Mouse (Mus musculus) megakaryocyte, embryonic 14.5 days (primary cell): ENCODE data around the gene Atp2c1.

Experiments
- FLI1 ChIP-seq: IDR thresholded peaks from 2 replicates; pipeline ENCODE4 v1.6.1; 2012; ENCODE audit warnings: low read length, inconsistent platforms, mixed read lengths
- GATA1 ChIP-seq: IDR thresholded peaks from 3 replicates; pipeline ENCODE4 v1.6.1; 2012; ENCODE audit warnings: mixed read lengths, low read length, inconsistent platforms, borderline replicate concordance

- no peak for TF ChIP-seq GATA1
- TF ChIP-seq FLI1: no peak
Observed at GRCm38 (mm10) chr9:105387403-105387802, 139.7 kb downstream of the Atp2c1 start.
